Mouse (Mus musculus) forebrain, postnatal 0 days (tissue): ENCODE measurements around the gene Cox5a. TPM values are rescaled to one million over a fixed set of nuclear protein-coding genes. Genes with fewer than 3 reads are reported as not detected.

Experiments used
- ATAC-seq: fragments of 200-750 bp; cut with Nextera tagmentation; 2 replicates; pipeline ENCODE4 v1.8.0; 2017; ENCODE audit warnings: mild to moderate bottlenecking, moderate library complexity
- DNase-seq: peaks from one replicate; pipeline ENCODE4 v3.0.0-alpha.2; 2015
- H3K27ac ChIP-seq: fragments of 300-500 bp; sonication (generic); 2 replicates; pipeline ENCODE4 v1.5.1; 2014; ENCODE audit warnings: low read depth, mild to moderate bottlenecking, antibody characterized with exemption, low read length, moderate library complexity, mixed read lengths
- H3K27me3 ChIP-seq: fragments of 300-500 bp; sonication (generic); 2 replicates; pipeline ENCODE4 v1.6.1; 2014; ENCODE audit warnings: mild to moderate bottlenecking, low read length, mixed read lengths; ENCODE audit not compliant: insufficient read depth
- H3K36me3 ChIP-seq: fragments of 300-500 bp; sonication (generic); 2 replicates; pipeline ENCODE4 v1.6.1; 2014; ENCODE audit warnings: mild to moderate bottlenecking, moderate library complexity; ENCODE audit not compliant: insufficient read depth
- H3K4me1 ChIP-seq: fragments of 300-500 bp; sonication (generic); 2 replicates; pipeline ENCODE4 v1.6.1; 2014; ENCODE audit warnings: antibody characterized with exemption; ENCODE audit not compliant: insufficient read depth
- H3K4me2 ChIP-seq: fragments of 300-500 bp; sonication (generic); 2 replicates; pipeline ENCODE4 v1.6.1; 2014; ENCODE audit warnings: low read depth, mild to moderate bottlenecking, moderate library complexity
- H3K4me3 ChIP-seq: fragments of 300-500 bp; sonication (generic); 2 replicates; pipeline ENCODE4 v1.5.1; 2014; ENCODE audit warnings: low read depth, low read length, mixed read lengths
- H3K9ac ChIP-seq: fragments of 300-500 bp; sonication (generic); 2 replicates; pipeline ENCODE4 v1.6.1; 2014; ENCODE audit warnings: mild to moderate bottlenecking
- H3K9me3 ChIP-seq: fragments of 300-500 bp; sonication (generic); 2 replicates; pipeline ENCODE4 v1.6.1; 2016; ENCODE audit warnings: low read length
- CTCF ChIP-seq: sonication (generic); IDR thresholded peaks from 2 replicates; pipeline ENCODE4 v1.5.1; 2016; ENCODE audit warnings: antibody characterized with exemption, control low read depth, low read depth
- WGBS: fragments of 180-500 bp; shearing (Covaris S2); extraction: QIAGEN DNeasy Blood & Tissue Kit; methylation state at CpG from one replicate; pipeline ENCODE4 v1.1.7; 2014; 5-methylcytosine and 5-hydroxymethylcytosine counted together
- polyA plus RNA-seq: library from polyadenylated mRNA; unstranded; fragments of >200 nt; fragmentation: Nextera tagmentation; extraction: Ambion mirVana; gene quantifications from 2 replicates; pipeline ENCODE4 v1.2.1, GENCODE M21; 2015
- total RNA-seq: library from RNA; depleted of rRNA; stranded (reverse); fragments of >200 nt; gene quantifications from 2 replicates; pipeline ENCODE4 v1.2.3, GENCODE M21; 2014

The Cox5a gene
- total and polyA plus RNA-seq, 2 experiments from 2014 or later: 236 to 1,027 TPM

GRCm38 (mm10) chr9:57501452-57501851 is 19.6 kb upstream of the Cox5a start:
- H3K9me3 ChIP-seq: no peaks in the 10 kb centered on the region
- peak overlapping the region; percentile 95 for H3K4me2 ChIP-seq

GRCm38 (mm10) chr9:57501861-57502260 is 19.2 kb upstream of the Cox5a start:
- H3K27me3 ChIP-seq: 0 out of 2 replicates have a peak, but pooled peaks cover 8% of the 10 kb centered on the region
- peak overlapping the region; percentile 10 for H3K9ac ChIP-seq
- ATAC-seq: peak; percentile 74
- TF ChIP-seq CTCF: no peak
- H3K36me3 ChIP-seq: no peaks in the 10 kb centered on the region
- DNase-seq: peak; percentile 85
- WGBS: 3% methylated on average over 20 of the region's 20 CpGs
- peak overlapping the region; percentile 95 for H3K4me2 ChIP-seq
- H3K4me3 ChIP-seq: peak overlapping the region; percentile 41
- no peaks in the 10 kb centered on the region for H3K9me3 ChIP-seq
- peak overlapping the region; percentile 79 for H3K27ac ChIP-seq
- peaks cover 27% of the 10 kb centered on the region for H3K4me1 ChIP-seq

More at GRCm38 (mm10) chr9:57501452-57501851, 19.6 kb upstream of the Cox5a start:
- peak overlapping the region; percentile 41 for H3K4me3 ChIP-seq
- 0 out of 2 replicates have a peak, but pooled peaks cover 8% of the 10 kb centered on the region for H3K27me3 ChIP-seq
- H3K4me1 ChIP-seq: peaks cover 27% of the 10 kb centered on the region
- peak overlapping the region; percentile 10 for H3K9ac ChIP-seq
- peak overlapping the region; percentile 79 for H3K27ac ChIP-seq
- WGBS: 4% methylated on average over 13 of the region's 13 CpGs
- ATAC-seq (no peak), DNase-seq (no peak)
- TF ChIP-seq CTCF: no peak
- H3K36me3 ChIP-seq: no peaks in the 10 kb centered on the region

GRCm38 (mm10) chr9:57502911-57503621 is 18.0 kb upstream of the Cox5a start:
- H3K27ac ChIP-seq: peak overlapping the region; percentile 79
- no peak for ATAC-seq
- no peak for DNase-seq

GRCm38 (mm10) chr9:57503622-57504380 is 17.3 kb upstream of the Cox5a start, which contains the start of gene Rpp25:
Gene Rpp25 (plus strand): TSS chr9:57504026.
- Histone ChIP-seq H3K9me3 (no peaks in the 10 kb centered on the region), H3K4me2 (peak within 1 kb of the TSS; percentile 95), H3K27ac (peak within 1 kb of the TSS; percentile 79), H3K4me1 (peaks cover 27% of the 10 kb centered on the region), H3K27me3 (0 out of 2 replicates have a peak, but pooled peaks cover 8% of the 10 kb centered on the region), H3K4me3 (peak within 1 kb of the TSS; percentile 41), H3K9ac (peak within 1 kb of the TSS; percentile 46), H3K36me3 (no peaks in the 10 kb centered on the region)
- ATAC-seq (peak; percentile 52), DNase-seq (no peak)
- no peak for TF ChIP-seq CTCF
- WGBS: 2% methylated on average over 46 of the region's 46 CpGs

More at GRCm38 (mm10) chr9:57502911-57503621, 18.0 kb upstream of the Cox5a start:
- no peak for TF ChIP-seq CTCF
- 0 out of 2 replicates have a peak, but pooled peaks cover 8% of the 10 kb centered on the region for H3K27me3 ChIP-seq
- H3K9me3 ChIP-seq: no peaks in the 10 kb centered on the region
- no peaks in the 10 kb centered on the region for H3K36me3 ChIP-seq
- peak overlapping the region; percentile 41 for H3K4me3 ChIP-seq
- WGBS: 10% methylated on average over 23 of the region's 23 CpGs
- H3K4me2 ChIP-seq: peak overlapping the region; percentile 95
- H3K4me1 ChIP-seq: peaks cover 27% of the 10 kb centered on the region
- H3K9ac ChIP-seq: peak overlapping the region; percentile 46

- ATAC-seq: peak; percentile 60
- peaks cover 27% of the 10 kb centered on the region for H3K4me1 ChIP-seq
- H3K4me2 ChIP-seq: peak overlapping the region; percentile 95
- peak; percentile 66 for TF ChIP-seq CTCF
- H3K27me3 ChIP-seq: 0 out of 2 replicates have a peak, but pooled peaks cover 8% of the 10 kb centered on the region
- peak overlapping the region; percentile 79 for H3K27ac ChIP-seq
- no peaks in the 10 kb centered on the region for H3K9me3 ChIP-seq
- under 1% methylated on average over 34 of the region's 34 CpGs for WGBS
- H3K4me3 ChIP-seq: peak overlapping the region; percentile 41
- no peaks in the 10 kb centered on the region for H3K36me3 ChIP-seq
- H3K9ac ChIP-seq: peak overlapping the region; percentile 46
- no peak for DNase-seq
These were observed 16.7 kb upstream of the Cox5a start for GRCm38 (mm10) chr9:57504381-57504700.

- peak overlapping the region; percentile 46; the same call in 1 of the 2 replicates for H3K9ac ChIP-seq
- no peak for ATAC-seq
- H3K4me2 ChIP-seq: peak overlapping the region; percentile 95
- 0 out of 2 replicates have a peak, but pooled peaks cover 8% of the 10 kb centered on the region for H3K27me3 ChIP-seq
- peaks cover 27% of the 10 kb centered on the region for H3K4me1 ChIP-seq
- no peaks in the 10 kb centered on the region for H3K36me3 ChIP-seq
- DNase-seq: no peak
- 52% methylated on average over 10 of the region's 10 CpGs for WGBS
- no peak for TF ChIP-seq CTCF
- H3K9me3 ChIP-seq: no peaks in the 10 kb centered on the region
- H3K27ac ChIP-seq: peak overlapping the region; percentile 79
- peak overlapping the region; percentile 41 for H3K4me3 ChIP-seq
These were observed 16.2 kb upstream of the Cox5a start for GRCm38 (mm10) chr9:57504891-57505290.
